Mouse (Mus musculus) thymus, adult 2 months (tissue): ENCODE measurements around the gene P3h2. TPM values are rescaled to one million over a fixed set of nuclear protein-coding genes. Genes with fewer than 3 reads are reported as not detected.

Source experiments
- DNase-seq: peaks from one replicate; pipeline ENCODE4 v3.0.0; 2021
- H3K27ac ChIP-seq: fragments of 200-500 bp; 2 replicates; pipeline ENCODE4 v1.5.1; 2012; ENCODE audit warnings: low read length, control low read depth; ENCODE audit not compliant: control insufficient read depth, insufficient read depth
- H3K27me3 ChIP-seq: fragments of 200-500 bp; 2 replicates; pipeline ENCODE4 v1.6.1; 2012; ENCODE audit warnings: mild to moderate bottlenecking, low read length, moderate library complexity, mixed read lengths; ENCODE audit not compliant: control insufficient read depth, insufficient read depth
- H3K36me3 ChIP-seq: fragments of 200-500 bp; 2 replicates; pipeline ENCODE4 v1.6.1; 2012; ENCODE audit warnings: mild to moderate bottlenecking, low read length, moderate library complexity; ENCODE audit not compliant: control insufficient read depth, insufficient read depth
- H3K4me1 ChIP-seq: fragments of 200-500 bp; replicated peaks from 2 replicates; pipeline ENCODE4 v1.6.1; 2012; ENCODE audit warnings: low read length; ENCODE audit not compliant: control insufficient read depth, insufficient read depth
- H3K4me3 ChIP-seq: fragments of 200-500 bp; 2 replicates; pipeline ENCODE4 v1.5.1; 2012; ENCODE audit warnings: mild to moderate bottlenecking, low read length, control low read depth, moderate library complexity; ENCODE audit not compliant: control insufficient read depth, insufficient read depth
- CTCF ChIP-seq: fragments of 200-500 bp; IDR thresholded peaks from 2 replicates; pipeline ENCODE4 v1.5.1; 2012; ENCODE audit warnings: mild to moderate bottlenecking, control low read depth, low read length, moderate library complexity, borderline replicate concordance; ENCODE audit not compliant: control insufficient read depth, poor library complexity, insufficient read depth; ENCODE audit errors: extremely low read depth
- POLR2A ChIP-seq: fragments of 200-500 bp; IDR thresholded peaks from 2 replicates; pipeline ENCODE4 v1.6.1; 2012; ENCODE audit warnings: mild to moderate bottlenecking, low read length, control low read depth, moderate library complexity; ENCODE audit not compliant: control insufficient read depth, poor library complexity, insufficient read depth; ENCODE audit errors: extremely low read depth
- WGBS: fragments of 180-500 bp; shearing (Covaris S2); methylation state at CpG from one replicate; pipeline ENCODE4 v1.1.7; 2018; 5-methylcytosine and 5-hydroxymethylcytosine counted together
- polyA plus RNA-seq: library from polyadenylated mRNA; depleted of rRNA; stranded (reverse); fragments of >200 nt; gene quantifications from 2 replicates; pipeline ENCODE4 v1.2.3, GENCODE M21; 2012

Gene P3h2
- polyA plus RNA-seq, 1 experiment: 1.8 TPM

GRCm38 (mm10) chr16:26026416-26026815 lies 79.2 kb downstream of the P3h2 start:
- WGBS: 89% methylated on average over 3 of the region's 3 CpGs
- no peak overlapping the region for H3K4me3 ChIP-seq
- TF ChIP-seq CTCF (no peak), POLR2A (no peak)

DNA sequence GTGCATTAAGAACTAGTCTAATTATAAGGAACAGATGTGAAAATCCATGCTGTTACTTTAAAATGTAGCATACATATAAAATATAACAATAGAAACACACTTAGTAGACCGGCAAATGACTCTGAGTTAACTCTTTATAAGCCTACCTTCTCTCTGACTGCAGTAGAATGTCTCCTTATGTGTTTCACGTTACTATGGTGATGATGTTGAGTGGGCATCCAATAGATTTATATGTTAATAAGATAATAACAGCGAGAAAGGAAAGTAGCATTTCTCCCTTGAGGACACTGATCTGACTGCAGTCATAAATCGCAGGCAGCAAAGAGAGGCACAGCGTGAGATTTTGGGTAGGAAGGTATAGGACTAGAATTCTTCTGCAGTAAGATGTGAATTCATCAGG lies 81.0 kb downstream of the P3h2 start:
- WGBS: 89% methylated on average over 5 of the region's 5 CpGs
- no peak for DNase-seq
- H3K36me3 ChIP-seq: no peaks in the 10 kb centered on the region
- H3K27me3 ChIP-seq: no peaks in the 10 kb centered on the region
- no peaks in the 10 kb centered on the region for H3K4me1 ChIP-seq
- no peak overlapping the region for H3K4me3 ChIP-seq
- TF ChIP-seq CTCF: no peak
- no peak for TF ChIP-seq POLR2A
- no peak overlapping the region for H3K27ac ChIP-seq

More at GRCm38 (mm10) chr16:26026416-26026815, 79.2 kb downstream of the P3h2 start:
- H3K27me3 ChIP-seq: no peaks in the 10 kb centered on the region
- H3K36me3 ChIP-seq: no peaks in the 10 kb centered on the region
- H3K27ac ChIP-seq: no peak overlapping the region
- H3K4me1 ChIP-seq: no peaks in the 10 kb centered on the region
- no peak for DNase-seq

DNA sequence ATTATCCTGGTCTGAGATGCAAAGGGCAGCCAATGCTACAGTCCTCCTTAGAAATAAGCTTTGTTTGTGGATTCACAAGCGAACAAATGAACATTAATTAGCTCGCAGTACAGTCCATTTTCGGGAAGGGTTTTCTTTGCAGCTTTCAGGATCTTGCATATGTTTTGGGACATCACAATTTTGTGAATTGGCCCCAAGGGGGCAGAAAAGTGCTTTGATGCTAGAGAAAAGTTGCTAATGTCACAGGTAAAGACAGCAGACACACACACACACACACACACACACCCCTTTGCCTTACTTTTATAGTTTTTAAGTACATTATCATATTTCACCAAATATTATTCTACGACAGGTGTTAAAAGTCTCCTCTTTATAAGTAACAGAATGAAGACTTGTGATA lies 82.2 kb downstream of the P3h2 start:
- no peak overlapping the region for H3K4me3 ChIP-seq
- H3K27ac ChIP-seq: no peak overlapping the region
- 89% methylated on average over 4 of the region's 4 CpGs for WGBS
- H3K4me1 ChIP-seq: no peaks in the 10 kb centered on the region
- no peaks in the 10 kb centered on the region for H3K27me3 ChIP-seq
- TF ChIP-seq POLR2A: no peak
- TF ChIP-seq CTCF: no peak
- no peak for DNase-seq
- no peaks in the 10 kb centered on the region for H3K36me3 ChIP-seq

DNA sequence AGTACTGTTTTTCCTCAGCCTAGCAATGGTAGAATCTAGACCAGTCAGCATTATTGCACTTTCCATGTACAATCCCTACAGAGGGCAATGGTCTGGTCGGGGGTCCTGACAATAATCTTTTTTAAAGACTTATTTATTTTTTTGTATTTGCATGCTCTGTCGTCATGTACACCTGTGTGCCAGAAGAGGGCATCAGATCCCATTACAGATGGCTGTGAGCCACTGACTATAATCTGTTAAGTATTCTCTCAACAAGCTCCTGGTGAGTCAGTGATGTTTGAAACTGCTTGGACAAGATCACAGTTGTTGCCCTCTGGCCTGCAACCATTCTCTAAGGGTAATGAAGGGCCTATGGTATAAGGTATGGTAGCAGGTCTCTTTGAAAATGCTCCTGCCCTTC lies 83.8 kb downstream of the P3h2 start:
- TF ChIP-seq CTCF (no peak), POLR2A (no peak)
- H3K27me3 ChIP-seq: no peaks in the 10 kb centered on the region
- DNase-seq: no peak
- WGBS: 45% methylated on average over 2 of the region's 2 CpGs
- H3K36me3 ChIP-seq: no peaks in the 10 kb centered on the region
- no peaks in the 10 kb centered on the region for H3K4me1 ChIP-seq
- H3K4me3 ChIP-seq: no peak overlapping the region
- no peak overlapping the region for H3K27ac ChIP-seq

GRCm38 (mm10) chr16:26005811-26006210 lies 99.8 kb downstream of the P3h2 start:
- no peak for DNase-seq
- no peak overlapping the region for H3K4me3 ChIP-seq
- H3K27ac ChIP-seq: no peak overlapping the region
- no peaks in the 10 kb centered on the region for H3K27me3 ChIP-seq
- TF ChIP-seq POLR2A (no peak), CTCF (no peak)
- WGBS: 94% methylated on average over 3 of the region's 3 CpGs
- H3K4me1 ChIP-seq: no peaks in the 10 kb centered on the region
- H3K36me3 ChIP-seq: no peaks in the 10 kb centered on the region

GRCm38 (mm10) chr16:26003261-26003660 lies 102.3 kb downstream of the P3h2 start:
- H3K27ac ChIP-seq: no peak overlapping the region
- H3K4me1 ChIP-seq: no peaks in the 10 kb centered on the region
- no peak overlapping the region for H3K4me3 ChIP-seq
- no peak for DNase-seq
- no peaks in the 10 kb centered on the region for H3K27me3 ChIP-seq
- WGBS: 86% methylated on average over 4 of the region's 4 CpGs
- TF ChIP-seq POLR2A: no peak
- TF ChIP-seq CTCF: no peak
- H3K36me3 ChIP-seq: no peaks in the 10 kb centered on the region

GRCm38 (mm10) chr16:26002848-26003247 lies 102.7 kb downstream of the P3h2 start:
- no peaks in the 10 kb centered on the region for H3K4me1 ChIP-seq
- no peaks in the 10 kb centered on the region for H3K27me3 ChIP-seq
- no peak overlapping the region for H3K4me3 ChIP-seq
- TF ChIP-seq CTCF: no peak
- TF ChIP-seq POLR2A: no peak
- 97% methylated on average over 9 of the region's 9 CpGs for WGBS
- no peak for DNase-seq
- H3K27ac ChIP-seq: no peak overlapping the region
- no peaks in the 10 kb centered on the region for H3K36me3 ChIP-seq
